Mouse (Mus musculus) heart, adult 2 months (tissue): ENCODE data around the gene Olfr412.

Experiments used
- CTCF ChIP-seq: fragments of 200-600 bp; IDR thresholded peaks from 2 replicates; pipeline ENCODE4 v1.8.1; 2022; ENCODE audit warnings: antibody characterized with exemption, mild to moderate bottlenecking, moderate library complexity
- EP300 ChIP-seq: fragments of 200-500 bp; IDR thresholded peaks from 2 replicates; pipeline ENCODE4 v1.6.1; 2011; ENCODE audit warnings: low read depth, low read length, control low read depth; ENCODE audit not compliant: insufficient read depth
- POLR2A ChIP-seq: fragments of 200-500 bp; IDR thresholded peaks from 2 replicates; pipeline ENCODE4 v1.6.1; 2011; ENCODE audit warnings: mild to moderate bottlenecking, low read depth, low read length, control low read depth; ENCODE audit not compliant: insufficient read depth

- TF ChIP-seq CTCF (no peak), EP300 (no peak), POLR2A (no peak)
Measured at GRCm38 (mm10) chr11:74414112-74414511, 52.2 kb downstream of the Olfr412 start.
